Mouse (Mus musculus): Measurements from ENCODE around the gene Tedc1.

Gene Tedc1

GRCm38 (mm10) chr12:113155887-113156539, at the start of gene Tedc1:
Gene Tedc1 (plus strand): TSS chr12:113156421.
- WGBS, result under 1% methylated on average over 46 of the region's 46 CpGs

DNA sequence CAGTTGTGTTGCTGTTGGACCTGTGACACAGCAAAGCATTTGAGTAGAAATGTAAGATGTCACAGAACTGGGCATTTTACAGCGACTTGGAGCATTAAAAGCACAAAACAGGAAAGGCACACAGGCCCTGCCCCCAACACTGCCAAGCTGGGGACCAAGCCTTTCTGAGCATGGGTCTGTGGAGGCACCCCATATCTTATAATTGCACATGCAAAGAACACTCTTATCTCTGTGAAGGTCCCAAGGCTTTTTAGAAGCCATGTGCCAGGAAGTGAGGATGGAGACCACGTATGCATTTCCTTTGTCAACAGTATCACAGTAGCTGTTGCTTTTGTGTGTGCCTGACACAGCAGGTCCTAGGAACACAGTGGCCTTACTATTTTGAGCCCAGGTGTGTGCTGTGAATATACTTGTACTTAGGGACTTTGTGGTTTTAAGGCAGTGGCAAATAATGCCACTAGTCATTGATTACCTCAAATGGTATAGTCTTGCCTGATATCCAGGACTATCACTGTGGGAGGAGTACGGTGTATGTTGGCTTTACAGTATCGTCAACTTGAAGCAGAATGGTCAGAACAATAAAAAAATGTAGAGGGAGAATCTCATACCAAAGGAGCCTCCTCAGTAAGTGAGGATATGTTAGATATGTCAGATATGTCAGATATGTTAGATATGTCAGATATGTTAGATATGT, 48.6 kb upstream of the Tedc1 start:
- WGBS, result 69% methylated on average over 4 of the region's 4 CpGs

DNA sequence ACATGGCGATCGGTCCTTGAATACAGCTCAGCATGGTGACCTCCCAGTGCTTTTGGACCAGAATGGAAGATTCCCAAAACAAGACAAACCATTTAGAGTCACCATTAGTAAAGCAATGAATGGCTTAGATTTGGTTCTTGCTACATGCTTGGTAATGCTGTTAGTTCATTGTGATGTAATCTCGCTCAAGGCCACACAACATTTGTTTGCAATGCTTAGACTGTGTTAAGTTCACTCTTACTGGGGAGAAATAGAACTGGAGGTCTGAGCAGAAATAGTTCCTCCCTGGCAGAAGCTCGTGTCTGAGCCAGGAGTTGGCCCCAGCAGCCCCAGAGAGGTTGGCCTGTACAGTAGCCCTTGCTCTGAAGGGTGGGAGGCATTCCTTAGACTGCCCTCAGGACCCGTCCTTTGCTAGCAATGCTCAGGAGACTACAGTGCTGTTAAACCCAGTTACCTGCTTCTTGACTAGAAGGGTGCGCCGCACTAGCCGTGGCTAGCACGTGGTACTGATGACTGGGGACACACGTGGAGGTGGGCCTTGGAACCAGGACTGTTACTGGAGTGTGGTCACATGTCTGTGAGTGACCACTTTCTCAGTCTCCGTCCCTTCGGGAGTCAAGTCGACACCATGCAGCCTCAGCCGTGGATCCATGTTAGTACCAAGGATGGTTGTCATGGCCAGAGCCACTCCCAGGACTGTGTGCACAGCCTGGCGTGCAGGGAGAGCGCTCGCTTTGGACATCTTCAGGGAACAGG, 47.5 kb upstream of the Tedc1 start:
- WGBS, result 80% methylated on average over 17 of the region's 17 CpGs

DNA sequence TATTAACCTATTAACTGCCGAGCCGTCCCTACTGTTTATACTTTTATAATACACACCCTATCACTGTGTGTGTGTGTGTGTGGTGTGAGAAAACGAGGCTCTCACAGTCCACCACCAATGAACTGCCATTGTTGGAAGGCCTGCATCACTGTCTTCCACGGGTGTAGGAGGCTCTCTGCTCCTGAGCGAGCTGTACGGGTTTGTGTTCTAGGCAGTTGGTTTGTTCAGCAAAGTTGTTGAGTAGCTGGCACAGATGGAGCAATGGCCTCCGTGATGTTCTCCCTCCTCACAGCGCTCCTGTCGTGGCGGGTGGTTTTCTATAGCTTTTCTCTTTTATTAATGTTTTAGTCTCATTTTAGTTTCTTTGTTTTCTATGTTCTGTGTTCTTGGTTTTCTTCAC, 46.4 kb upstream of the Tedc1 start:
- 52% methylated on average over 10 of the region's 10 CpGs for WGBS

GRCm38 (mm10) chr12:113114141-113114540, 42.1 kb upstream of the Tedc1 start:
- WGBS, result 88% methylated on average over 4 of the region's 4 CpGs

- 76% methylated on average over 16 of the region's 16 CpGs for WGBS
These were observed 41.2 kb upstream of the Tedc1 start for GRCm38 (mm10) chr12:113114856-113115538.

- WGBS, result 81% methylated on average over 20 of the region's 20 CpGs
These were observed 36.5 kb upstream of the Tedc1 start for GRCm38 (mm10) chr12:113119516-113120410.

- WGBS, result 84% methylated on average over 6 of the region's 6 CpGs
These were observed 31.5 kb upstream of the Tedc1 start for GRCm38 (mm10) chr12:113124726-113125125.

GRCm38 (mm10) chr12:113130732-113131131, 25.5 kb upstream of the Tedc1 start:
- WGBS, result 94% methylated on average over 8 of the region's 8 CpGs

- 98% methylated on average over 14 of the region's 14 CpGs for WGBS
These were observed 24.6 kb upstream of the Tedc1 start for GRCm38 (mm10) chr12:113131601-113132000.

- WGBS, result 5% methylated on average over 2 of the region's 2 CpGs
These were observed 23.7 kb upstream of the Tedc1 start for GRCm38 (mm10) chr12:113132567-113132966.

- WGBS, result 80% methylated on average over 9 of the region's 9 CpGs
These were observed 23.0 kb upstream of the Tedc1 start for GRCm38 (mm10) chr12:113133260-113133659.

GRCm38 (mm10) chr12:113133861-113134403, 22.3 kb upstream of the Tedc1 start:
- WGBS, result 77% methylated on average over 5 of the region's 5 CpGs

- 77% methylated on average over 4 of the region's 4 CpGs for WGBS
These were observed 21.7 kb upstream of the Tedc1 start for GRCm38 (mm10) chr12:113134502-113134901.

DNA sequence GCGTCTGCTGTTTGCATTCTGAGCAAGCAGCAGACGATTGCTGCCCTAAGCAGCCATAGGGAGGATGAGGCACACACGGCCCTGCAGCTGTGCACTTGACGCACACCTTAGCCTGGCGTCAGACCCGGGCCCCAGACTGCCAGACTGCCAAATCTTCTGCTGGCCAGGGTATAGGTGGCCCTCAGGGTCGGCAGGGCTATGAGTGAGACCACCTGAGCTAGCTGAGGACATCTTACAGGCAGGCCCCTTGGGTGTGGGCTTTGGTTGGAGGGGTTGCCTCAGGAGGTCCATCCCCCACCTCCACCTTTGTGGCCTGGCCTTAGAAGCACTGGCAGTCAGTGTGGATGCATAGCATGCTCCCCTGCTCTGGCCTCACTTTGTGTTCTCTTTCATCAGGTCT, 20.8 kb upstream of the Tedc1 start:
- 83% methylated on average over 7 of the region's 7 CpGs for WGBS

DNA sequence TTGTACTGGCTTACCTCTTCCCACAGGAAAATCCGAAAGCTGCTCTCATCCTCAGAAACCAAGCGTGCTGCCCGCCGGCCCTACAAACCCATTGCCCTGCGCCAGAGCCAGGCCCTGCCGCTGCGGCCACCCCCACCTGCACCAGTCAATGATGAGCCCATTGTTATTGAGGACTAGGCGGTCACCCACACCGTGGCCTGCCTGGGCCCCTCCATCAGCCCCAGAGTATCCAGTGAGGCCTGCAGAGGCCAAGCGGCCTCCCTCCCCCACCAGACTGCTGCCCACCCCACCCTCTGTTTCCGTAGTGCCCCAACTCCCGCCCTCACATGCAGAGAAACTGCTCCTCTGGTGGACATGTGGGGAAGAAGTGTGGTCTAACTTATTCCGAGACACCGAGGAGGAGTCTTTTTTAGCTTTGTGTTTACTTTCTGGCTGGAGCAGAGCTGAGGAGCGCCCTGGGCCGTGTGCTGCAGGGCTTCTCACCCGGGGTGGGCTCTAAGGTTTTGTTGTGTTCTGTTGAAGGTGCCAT, 19.7 kb upstream of the Tedc1 start:
- 60% methylated on average over 17 of the region's 17 CpGs for WGBS

GRCm38 (mm10) chr12:113137260-113138213, 18.7 kb upstream of the Tedc1 start:
- 84% methylated on average over 18 of the region's 18 CpGs for WGBS

- WGBS, result 92% methylated on average over 6 of the region's 6 CpGs
These were observed 17.9 kb upstream of the Tedc1 start for GRCm38 (mm10) chr12:113138291-113138690.
